Mouse (Mus musculus): ENCODE data around the gene Nox1.

Gene Nox1

GRCm38 (mm10) chrX:134128549-134128948 lies 93.2 kb downstream of the Nox1 start:
- no peak for DNase-seq (ENCODE audit: low read depth, low spot score)

DNA sequence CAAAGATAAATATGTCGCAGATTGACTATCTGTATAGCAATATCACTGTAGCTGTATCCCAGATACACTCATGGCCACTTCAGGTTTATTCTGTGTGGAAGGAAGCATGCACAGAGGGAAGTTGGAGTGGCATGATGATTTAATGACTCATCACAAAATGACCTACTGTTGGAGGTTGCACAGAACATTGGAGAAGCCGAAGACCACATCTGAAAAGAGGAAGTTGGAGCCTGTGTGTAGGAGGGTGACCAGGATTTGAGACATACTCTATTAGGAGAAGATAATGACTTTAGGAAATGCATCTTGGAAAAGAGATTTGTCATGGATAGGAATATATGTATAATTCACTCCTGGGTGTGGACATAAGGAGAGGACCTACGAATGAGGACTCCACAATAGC lies 105.3 kb downstream of the Nox1 start:
- DNase-seq (ENCODE audit: low read depth, low spot score), result no peak

GRCm38 (mm10) chrX:134111767-134112166 lies 110.0 kb downstream of the Nox1 start:
- no peak for DNase-seq (ENCODE audit: low read depth, low spot score)

- peak; percentile 78 for DNase-seq (ENCODE audit: low read depth, low spot score)
These were observed 119.1 kb downstream of the Nox1 start for GRCm38 (mm10) chrX:134102641-134103040.

- DNase-seq (ENCODE audit: low read depth, low spot score), result no peak
These were observed 136.3 kb downstream of the Nox1 start for GRCm38 (mm10) chrX:134085453-134085852.

GRCm38 (mm10) chrX:134059764-134060163 lies 162.0 kb downstream of the Nox1 start:
- peak; percentile 70 for DNase-seq (ENCODE audit: low read depth, low spot score)

DNA sequence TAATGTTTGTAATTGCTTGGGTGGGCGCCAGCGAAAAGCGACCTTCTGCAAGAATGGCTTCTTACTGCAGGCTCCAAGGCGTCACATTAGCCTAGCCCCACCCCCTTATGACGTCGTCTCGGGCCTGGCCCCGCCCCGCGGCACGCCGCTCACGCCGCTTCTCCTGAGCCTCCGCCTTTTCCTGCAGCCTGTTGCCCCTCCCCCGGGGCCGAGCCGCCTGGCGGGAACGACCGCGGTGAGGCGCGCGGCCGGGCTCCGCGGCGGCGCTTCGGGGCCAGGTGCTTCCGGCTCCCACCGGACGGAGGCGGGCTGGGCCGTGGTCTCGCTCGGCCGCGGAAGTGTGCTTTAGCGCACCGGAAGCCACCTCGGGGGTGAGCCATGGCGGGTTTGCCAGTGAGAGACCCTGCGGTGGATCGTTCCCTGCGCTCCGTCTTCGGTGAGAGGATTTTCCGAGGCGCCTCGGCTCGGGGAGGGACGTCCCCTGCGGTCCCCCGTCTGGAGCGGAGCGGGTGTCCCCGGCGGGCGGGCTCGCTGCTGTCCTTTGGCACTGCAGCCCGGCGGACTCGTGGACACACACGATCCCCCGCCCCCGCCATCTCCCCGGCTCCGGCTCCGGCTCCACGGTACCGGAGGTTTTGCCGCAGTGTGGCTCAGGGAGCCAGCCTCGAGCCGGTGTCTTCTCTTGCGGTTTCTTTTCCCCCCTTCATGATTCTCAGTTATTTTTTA lies 162.6 kb downstream of the Nox1 start, which contains the start of gene Cstf2:
Cstf2 (plus strand) TSS at position 201 of the 726 bp plus-strand sequence.
- DNase-seq (ENCODE audit: low read depth, low spot score), result peak; percentile 97

DNA sequence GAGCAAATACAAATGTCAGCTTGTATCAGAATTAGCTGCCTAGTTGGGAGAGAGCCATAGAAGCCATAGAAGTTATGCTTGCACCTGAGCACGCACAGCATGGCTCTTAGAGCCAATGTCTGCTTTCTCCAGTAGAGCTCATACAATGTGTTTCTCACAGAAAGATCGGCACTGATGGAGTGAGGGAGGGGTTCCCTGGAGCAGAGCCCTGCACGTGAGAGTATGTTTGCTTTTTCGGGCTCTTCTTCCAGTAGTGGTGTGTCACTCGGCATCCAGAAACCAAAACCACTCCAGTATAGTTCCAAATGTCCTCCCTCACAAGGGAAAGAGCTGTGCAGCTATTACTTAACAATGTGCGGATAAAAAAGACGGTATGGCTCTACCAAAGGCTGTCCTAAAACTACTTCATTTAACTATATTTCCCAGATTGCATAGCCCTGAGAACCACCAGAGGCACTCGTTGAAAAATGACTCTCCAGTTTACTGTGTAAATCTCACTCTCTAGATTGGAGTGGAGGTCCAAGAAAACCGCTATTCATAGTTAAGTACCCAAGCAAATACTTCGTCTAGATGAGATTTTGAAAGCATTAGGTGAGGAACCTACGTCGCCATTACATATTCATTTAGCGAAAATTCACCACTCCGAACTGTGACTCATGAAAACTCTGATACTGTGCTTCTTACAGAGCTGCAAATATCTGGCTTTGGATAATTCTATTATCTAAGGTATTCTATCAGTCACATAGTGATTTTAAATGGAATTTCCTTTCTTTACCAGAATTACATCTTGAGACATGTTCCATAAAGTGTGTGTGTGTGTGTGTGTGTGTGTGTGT lies 163.5 kb downstream of the Nox1 start:
- DNase-seq (ENCODE audit: low read depth, low spot score), result peak; percentile 40

DNA sequence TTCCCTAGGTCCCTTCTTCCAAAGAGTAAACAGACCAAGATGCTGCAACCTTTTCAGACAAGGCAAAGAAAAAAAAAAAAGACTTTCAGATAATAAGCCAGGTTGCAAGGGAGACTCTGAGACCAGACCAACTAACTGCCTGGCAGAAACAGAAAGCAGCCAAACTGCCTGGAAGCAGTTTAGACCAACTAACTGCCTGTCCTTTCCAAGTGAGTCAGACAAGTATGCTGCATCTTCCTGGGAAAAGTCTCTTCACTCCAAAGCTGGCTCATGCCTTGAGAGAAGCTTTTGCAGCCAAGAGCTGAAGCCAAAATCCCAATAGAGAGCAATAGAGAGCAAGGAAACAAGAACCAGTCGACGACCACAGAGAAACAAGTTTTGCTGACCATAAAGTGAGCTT lies 164.9 kb downstream of the Nox1 start:
- DNase-seq (ENCODE audit: low read depth, low spot score), result peak; percentile 47

DNA sequence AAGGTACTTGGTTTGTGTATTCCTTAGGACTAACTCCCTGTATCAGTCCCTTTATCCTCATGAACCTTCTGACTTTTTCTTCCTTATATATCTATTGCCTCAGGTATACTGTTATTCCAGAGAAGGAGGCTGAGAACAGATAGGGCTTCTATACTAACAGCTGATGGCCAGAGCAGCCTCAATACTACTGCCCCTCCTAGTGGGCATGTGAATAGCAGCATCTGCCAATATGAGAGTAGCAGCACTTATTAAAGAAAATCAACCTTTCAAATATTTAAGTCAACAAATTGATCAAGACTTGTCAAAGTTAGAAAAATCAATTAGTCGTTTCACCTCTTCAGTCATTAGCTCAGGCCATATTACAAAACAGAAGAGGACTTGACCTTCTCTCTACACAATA lies 172.8 kb downstream of the Nox1 start:
- no peak for DNase-seq (ENCODE audit: low read depth, low spot score)

Measured in brain, adult 2 months (tissue).